Mouse (Mus musculus) frontal cortex, adult 2 months (tissue): ENCODE results near the gene Mrpl27. TPM values are rescaled to one million over a fixed set of nuclear protein-coding genes. Genes with fewer than 3 reads are reported as not detected.
A peak's percentile ranks its signal among the peaks of the same experiment; 100 is the strongest.
"Not testable (repeated sequence)": the region's sequence is repeated elsewhere in the genome, so short reads cannot be mapped to it uniquely, and the experiment has no call there.

Source experiments
- DNase-seq, 2 experiments: peaks; one replicate each; pipeline ENCODE4 v3.0.0; 2022; ENCODE audit warnings: low spot score in 1 of 2; ENCODE audit errors: extremely low spot score in 1 of 2
- polyA plus RNA-seq: library from polyadenylated mRNA; depleted of rRNA; stranded (reverse); fragments of >200 nt; gene quantifications from 2 replicates; pipeline ENCODE4 v1.2.3, GENCODE M21; 2012

Mrpl27 gene
- polyA plus RNA-seq, 1 experiment: 136 TPM

- no peak for DNase-seq
These were observed 11.7 kb downstream of the Mrpl27 start for GRCm38 (mm10) chr11:94665281-94665680.

DNA sequence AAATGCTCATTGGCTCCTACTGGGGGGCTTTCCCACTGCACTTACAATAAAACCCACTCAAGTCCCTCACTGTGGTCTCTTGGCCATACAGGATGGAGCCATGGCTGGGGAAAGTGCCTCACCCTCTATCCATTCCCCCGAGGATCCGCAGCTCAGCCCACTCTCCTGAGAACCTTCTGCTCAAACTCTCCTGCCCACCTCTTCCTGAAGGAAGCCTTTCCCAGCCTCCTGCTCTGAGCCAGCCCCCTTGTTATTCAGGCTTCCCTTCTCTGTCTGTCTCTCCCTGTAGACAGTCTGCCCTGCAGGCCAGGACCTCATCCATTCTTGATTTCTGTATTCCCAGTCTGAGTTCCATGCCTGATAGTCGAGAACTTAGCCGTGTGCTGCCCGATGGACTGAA, 21.4 kb downstream of the Mrpl27 start:
- DNase-seq: peak in 1 of 2 experiments; percentile 48

GRCm38 (mm10) chr11:94675446-94675845, 21.9 kb downstream of the Mrpl27 start:
- no peak for DNase-seq

DNA sequence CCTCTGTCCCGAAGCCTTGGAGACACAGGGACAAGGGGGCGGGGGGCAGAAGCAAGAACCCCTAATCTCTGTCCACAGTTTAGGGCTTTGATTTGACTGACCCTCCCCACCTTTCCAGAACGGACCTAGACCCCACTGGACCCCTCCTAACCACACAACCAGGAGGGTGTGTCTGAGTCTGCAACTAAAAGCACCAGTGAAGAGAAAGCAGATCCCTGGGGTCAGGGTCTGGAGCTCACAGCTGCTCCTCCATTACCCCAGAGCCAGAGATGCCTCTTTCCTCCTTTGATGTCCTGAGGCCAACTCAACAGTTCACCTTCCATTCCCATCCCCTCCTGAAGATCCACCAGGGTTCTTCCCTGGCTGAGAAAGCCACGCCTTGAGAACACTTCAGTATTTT, 22.7 kb downstream of the Mrpl27 start:
- no peak for DNase-seq

- peak; percentile 58 to 92 for DNase-seq
These were observed 23.4 kb downstream of the Mrpl27 start, which contains the start of gene Xylt2 for GRCm38 (mm10) chr11:94676754-94677606. TSS of gene Xylt2 (minus strand) at chr11:94677515.

DNA sequence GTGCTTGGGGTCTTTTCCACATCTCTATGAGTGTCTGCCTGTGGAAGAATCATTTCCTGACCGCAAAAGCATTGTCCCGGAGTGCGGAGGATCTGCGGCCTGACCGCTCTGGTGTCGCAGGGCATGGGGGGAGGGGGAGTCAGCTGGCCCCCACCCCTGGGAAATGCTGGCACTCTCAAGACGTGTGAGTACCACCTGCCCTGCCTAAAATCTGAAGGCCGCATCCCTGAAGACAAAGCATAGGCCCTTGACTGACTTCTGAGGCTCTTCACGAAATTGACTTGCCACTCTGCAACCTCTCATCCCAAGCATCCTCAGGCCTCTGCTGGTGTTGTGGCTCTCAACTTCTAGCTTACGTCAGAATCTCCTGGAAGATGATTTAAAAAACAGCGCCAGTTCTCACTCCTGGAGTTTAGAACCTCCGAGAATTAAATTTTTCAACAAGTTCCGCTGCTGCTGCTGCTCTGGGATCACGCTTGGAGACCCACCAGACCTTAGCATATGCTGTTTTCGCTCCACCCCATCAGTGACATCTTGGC, 24.1 kb downstream of the Mrpl27 start:
- no peak for DNase-seq

- no peak for DNase-seq
These were observed 27.1 kb downstream of the Mrpl27 start for GRCm38 (mm10) chr11:94680639-94681038.

DNA sequence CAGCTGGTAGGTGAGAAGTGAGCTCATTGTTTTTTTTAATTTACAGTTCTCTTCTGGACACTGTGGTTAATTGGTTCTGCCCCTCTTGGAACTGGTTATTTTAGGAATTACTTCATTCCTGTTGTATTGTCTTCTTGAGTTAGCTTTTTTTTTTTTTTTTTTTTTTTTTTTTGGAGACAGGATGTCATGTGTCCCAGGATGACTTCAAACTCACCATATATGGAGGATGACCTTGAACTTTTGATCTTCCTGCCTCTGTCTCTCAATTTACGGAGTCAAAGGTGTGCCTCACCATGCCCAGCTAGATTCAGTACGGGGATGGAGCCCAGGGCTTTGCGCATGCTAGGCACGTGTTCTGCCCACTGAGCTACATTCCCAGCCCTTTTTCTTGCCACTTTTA, 28.1 kb downstream of the Mrpl27 start:
- DNase-seq: no peak

- no peak for DNase-seq
These were observed 28.9 kb downstream of the Mrpl27 start for GRCm38 (mm10) chr11:94682427-94682826.

GRCm38 (mm10) chr11:94687178-94687577, 33.6 kb downstream of the Mrpl27 start:
- DNase-seq: no peak

DNA sequence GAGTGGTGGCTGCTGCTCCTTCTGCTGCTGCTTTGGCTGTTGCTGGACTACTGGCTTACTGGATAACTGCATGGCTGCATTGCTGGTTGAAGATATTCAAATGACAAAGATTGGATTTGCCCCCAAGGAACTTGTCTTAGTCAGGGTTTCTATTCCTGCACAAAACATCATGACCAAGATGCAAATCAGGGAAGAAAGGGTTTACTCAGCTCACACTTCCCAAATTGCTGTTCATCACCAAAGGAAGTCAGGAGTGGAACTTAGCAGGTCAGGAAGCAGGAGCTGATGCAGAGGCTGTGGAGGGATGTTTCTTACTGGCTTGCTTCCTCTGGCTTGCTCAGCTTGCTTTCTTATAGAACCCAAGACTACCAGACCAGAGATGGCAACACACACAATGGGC, 38.9 kb downstream of the Mrpl27 start:
- DNase-seq: not testable (repeated sequence)

DNA sequence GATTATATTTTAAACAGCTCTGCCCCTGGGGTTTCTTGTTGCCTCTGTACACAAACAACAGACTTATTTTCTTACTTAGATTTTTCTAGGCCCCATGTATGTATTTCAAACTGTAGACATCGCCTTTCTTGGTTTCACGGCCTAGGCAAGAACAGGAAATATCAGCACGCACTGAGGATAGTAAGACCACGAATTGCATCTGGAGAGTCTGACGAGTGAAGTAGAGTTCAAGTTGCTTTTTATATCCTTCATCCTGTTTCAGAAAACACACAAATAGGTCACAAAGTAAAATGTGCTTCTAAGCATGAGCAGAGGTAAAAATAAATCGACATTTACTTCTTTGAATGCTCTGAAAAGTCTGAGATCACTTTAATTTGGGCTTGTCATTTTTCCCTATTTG, 41.9 kb downstream of the Mrpl27 start:
- DNase-seq: no peak

DNA sequence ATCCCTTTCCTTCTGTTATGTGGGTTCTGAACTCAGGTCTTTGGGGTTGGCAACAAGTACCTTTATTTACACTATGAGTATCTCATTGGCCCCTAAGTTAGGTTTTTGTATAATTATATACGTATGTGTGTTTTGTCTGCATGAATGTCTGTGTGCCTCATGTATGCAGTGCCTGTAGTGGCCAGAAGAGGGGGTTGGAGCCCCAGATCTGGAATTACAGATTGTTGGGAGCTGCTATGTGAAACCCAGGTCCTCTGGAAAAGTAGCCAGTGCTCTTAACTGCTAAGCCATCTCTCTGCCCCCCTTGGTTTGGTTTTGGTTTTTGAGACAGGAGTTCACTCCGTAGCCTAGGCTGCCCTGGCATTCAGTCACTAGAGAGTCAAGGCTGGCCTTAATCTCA, 43.6 kb downstream of the Mrpl27 start:
- DNase-seq: no peak

DNA sequence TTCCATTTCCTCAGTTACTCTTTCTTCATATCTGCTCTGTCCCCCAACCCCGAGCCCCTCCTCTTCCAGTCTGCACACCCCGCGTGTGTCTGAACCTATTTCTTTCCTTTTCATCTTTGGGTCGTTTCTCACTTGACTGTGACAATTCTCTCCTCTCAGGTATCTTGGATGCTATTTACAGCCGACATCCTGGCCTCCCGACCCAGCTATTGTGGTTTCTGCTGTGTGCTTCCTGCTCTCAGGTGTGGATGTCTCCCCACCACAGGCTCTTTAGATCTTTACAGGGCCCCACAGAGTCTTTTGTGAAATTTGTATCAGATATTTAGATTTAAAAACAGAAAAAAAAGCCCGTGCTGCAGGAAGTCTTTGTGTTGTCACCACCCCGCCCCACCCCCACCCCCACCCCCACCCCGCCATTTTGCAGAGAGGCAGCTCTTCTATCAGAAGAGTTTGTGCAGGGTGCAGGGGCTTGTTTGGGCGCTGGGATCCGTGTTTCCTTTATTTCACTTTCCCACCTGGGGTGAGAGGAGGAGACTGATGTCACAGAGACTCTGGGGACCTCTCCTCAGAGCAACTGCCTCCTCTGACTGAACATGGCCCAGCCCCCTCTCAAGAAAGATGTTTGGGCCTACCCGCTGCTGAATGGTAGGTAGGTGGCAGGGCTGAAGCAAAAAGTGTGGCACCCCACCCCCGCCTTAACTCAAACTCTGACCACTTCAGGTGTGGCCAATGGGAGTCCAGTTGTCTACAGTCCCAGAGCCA, 44.3 kb downstream of the Mrpl27 start:
- no peak for DNase-seq

- DNase-seq: no peak
These were observed 45.8 kb downstream of the Mrpl27 start for GRCm38 (mm10) chr11:94699399-94699798.

- DNase-seq: no peak
These were observed 48.0 kb downstream of the Mrpl27 start for GRCm38 (mm10) chr11:94701401-94702215.

DNA sequence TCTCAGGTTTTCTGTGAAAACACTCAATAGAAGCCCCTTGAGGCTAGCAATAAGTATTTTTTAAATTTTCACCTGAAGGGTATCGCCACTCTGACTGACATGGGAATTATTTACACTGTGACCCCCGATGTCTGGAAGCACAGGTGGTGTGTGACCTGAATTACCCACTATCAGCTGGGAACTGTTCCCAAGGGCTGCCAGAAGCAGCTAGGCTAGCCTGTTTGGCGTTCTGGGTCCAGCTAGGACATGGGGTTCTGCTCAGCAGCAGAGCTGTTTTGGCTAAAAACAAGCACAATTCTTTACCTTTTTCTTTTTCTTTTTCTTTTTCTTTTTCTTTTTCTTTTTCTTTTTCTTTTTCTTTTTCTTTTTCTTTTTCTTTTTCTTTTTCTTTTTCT, 48.6 kb downstream of the Mrpl27 start:
- no peak for DNase-seq

GRCm38 (mm10) chr11:94704020-94704419, 50.5 kb downstream of the Mrpl27 start:
- DNase-seq: no peak

DNA sequence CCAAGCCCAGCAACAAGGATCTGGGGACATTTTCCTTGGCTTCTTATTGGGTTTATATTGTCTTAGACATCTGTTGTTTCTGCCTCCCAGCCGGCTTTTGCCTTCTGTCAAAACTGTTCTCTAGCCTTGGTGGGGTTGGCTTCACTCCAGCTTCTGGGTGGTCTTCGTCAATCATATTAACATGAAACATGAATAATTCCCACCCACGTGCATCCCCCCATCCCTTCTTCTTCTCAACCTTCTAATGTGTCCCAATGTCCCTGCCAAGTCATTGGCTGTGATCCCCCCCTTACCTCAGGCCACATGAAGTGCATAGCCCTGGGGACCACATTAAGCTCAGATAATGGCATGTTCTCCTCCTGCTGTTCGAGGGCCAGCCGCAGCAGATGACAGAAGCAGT, 50.9 kb downstream of the Mrpl27 start, which contains the start of gene Gm11541:
Gm11541 (minus strand) TSS at position 28 of the 400 bp plus-strand sequence.
- DNase-seq: no peak
